Mouse (Mus musculus): Measurements from ENCODE around the gene Whrn. TPM values are rescaled to one million over a fixed set of nuclear protein-coding genes. Genes with fewer than 3 reads are reported as not detected.

Whrn gene
- polyA plus RNA-seq (2012; rRNA removed) = 22.5 and 26.1 TPM in 2 replicates

- Histone ChIP-seq H3K27ac (ENCODE audit: control insufficient read depth, insufficient read depth, low read depth, low read length) (peak within 1 kb of the TSS; percentile 84), H3K4me3 (ENCODE audit: control insufficient read depth, low read depth, low read length) (peak within 1 kb of the TSS; percentile 99), H3K27me3 (ENCODE audit: control insufficient read depth, insufficient read depth, low read length) (no peaks in the 10 kb centered on the region), H3K4me1 (ENCODE audit: control insufficient read depth, insufficient read depth, low read length) (peaks cover 14% of the 10 kb centered on the region), H3K36me3 (ENCODE audit: control insufficient read depth, insufficient read depth, low read length) (no peaks in the 10 kb centered on the region)
- TF ChIP-seq POLR2A (IDR thresholded peaks at IDR 0.05; ENCODE audit: control insufficient read depth, low read depth, low read length) (peak; percentile 66), CTCF (IDR thresholded peaks at IDR 0.05; ENCODE audit: control insufficient read depth, insufficient read depth, insufficient replicate concordance, low read depth, low read length) (no peak)
These were observed at the start of gene Whrn for GRCm38 (mm10) chr4:63495915-63496278. Gene Whrn, minus strand, starts transcription at chr4:63495991.

GRCm38 (mm10) chr4:63545231-63545958, 49.6 kb upstream of the Whrn start:
- peaks cover 9% of the 10 kb centered on the region for H3K4me1 ChIP-seq (ENCODE audit: control insufficient read depth, insufficient read depth, low read length)
- no peaks in the 10 kb centered on the region for H3K36me3 ChIP-seq (ENCODE audit: control insufficient read depth, insufficient read depth, low read length)
- no peaks in the 10 kb centered on the region for H3K27me3 ChIP-seq (ENCODE audit: control insufficient read depth, insufficient read depth, low read length)
- peak overlapping the region; percentile 98 for H3K27ac ChIP-seq (ENCODE audit: control insufficient read depth, insufficient read depth, low read depth, low read length)
- peak overlapping the region; percentile 99 for H3K4me3 ChIP-seq (ENCODE audit: control insufficient read depth, low read depth, low read length)
- TF ChIP-seq CTCF (IDR thresholded peaks at IDR 0.05; ENCODE audit: control insufficient read depth, insufficient read depth, insufficient replicate concordance, low read depth, low read length) (no peak), POLR2A (IDR thresholded peaks at IDR 0.05; ENCODE audit: control insufficient read depth, low read depth, low read length) (no peak)

DNA sequence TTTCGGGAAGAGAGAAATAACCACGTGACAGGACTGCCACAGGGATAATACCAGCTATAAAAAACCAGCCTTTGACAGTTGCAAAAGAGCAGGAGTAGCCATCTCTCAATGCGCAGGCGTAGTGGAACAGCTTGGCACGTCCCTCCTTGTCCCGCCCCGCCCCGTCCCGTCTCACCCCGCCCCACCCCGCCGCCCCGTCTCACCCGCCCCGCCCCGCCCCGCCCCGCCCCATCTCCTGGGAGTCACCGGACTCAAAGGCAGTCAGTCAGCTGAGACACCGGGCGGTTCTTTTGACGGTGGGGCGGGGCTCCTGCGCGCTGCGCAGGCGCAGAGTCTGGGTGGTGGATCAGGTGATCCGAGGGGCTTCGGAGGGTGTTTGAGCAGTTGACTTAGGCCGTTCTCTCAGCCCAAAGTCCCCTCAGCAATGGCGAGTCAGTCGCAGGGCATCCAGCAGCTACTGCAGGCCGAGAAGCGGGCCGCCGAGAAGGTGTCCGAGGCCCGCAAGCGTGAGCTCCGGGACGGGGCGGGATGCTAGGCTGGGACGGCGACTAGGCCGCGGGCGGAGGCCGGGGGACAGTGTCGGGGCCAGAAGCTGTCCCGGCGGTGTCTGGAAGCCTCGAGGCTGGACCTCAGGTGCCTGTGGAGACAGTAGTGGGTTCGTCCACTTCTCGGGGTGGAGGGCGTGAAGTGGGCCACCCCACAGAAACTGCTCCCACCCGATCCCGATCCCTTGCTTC, 48.9 kb upstream of the Whrn start, which contains the start of gene Atp6v1g1:
Gene Atp6v1g1, plus strand, starts transcription at position 279 of the 737 bp plus-strand sequence.
- H3K4me3 ChIP-seq (ENCODE audit: control insufficient read depth, low read depth, low read length) = peak within 1 kb of the TSS; percentile 99
- no peaks in the 10 kb centered on the region for H3K27me3 ChIP-seq (ENCODE audit: control insufficient read depth, insufficient read depth, low read length)
- no peak for TF ChIP-seq CTCF (IDR thresholded peaks at IDR 0.05; ENCODE audit: control insufficient read depth, insufficient read depth, insufficient replicate concordance, low read depth, low read length)
- peak; percentile 80 for TF ChIP-seq POLR2A (IDR thresholded peaks at IDR 0.05; ENCODE audit: control insufficient read depth, low read depth, low read length)
- peaks cover 9% of the 10 kb centered on the region for H3K4me1 ChIP-seq (ENCODE audit: control insufficient read depth, insufficient read depth, low read length)
- peak within 1 kb of the TSS; percentile 98 for H3K27ac ChIP-seq (ENCODE audit: control insufficient read depth, insufficient read depth, low read depth, low read length)
- H3K36me3 ChIP-seq (ENCODE audit: control insufficient read depth, insufficient read depth, low read length) = no peaks in the 10 kb centered on the region

DNA sequence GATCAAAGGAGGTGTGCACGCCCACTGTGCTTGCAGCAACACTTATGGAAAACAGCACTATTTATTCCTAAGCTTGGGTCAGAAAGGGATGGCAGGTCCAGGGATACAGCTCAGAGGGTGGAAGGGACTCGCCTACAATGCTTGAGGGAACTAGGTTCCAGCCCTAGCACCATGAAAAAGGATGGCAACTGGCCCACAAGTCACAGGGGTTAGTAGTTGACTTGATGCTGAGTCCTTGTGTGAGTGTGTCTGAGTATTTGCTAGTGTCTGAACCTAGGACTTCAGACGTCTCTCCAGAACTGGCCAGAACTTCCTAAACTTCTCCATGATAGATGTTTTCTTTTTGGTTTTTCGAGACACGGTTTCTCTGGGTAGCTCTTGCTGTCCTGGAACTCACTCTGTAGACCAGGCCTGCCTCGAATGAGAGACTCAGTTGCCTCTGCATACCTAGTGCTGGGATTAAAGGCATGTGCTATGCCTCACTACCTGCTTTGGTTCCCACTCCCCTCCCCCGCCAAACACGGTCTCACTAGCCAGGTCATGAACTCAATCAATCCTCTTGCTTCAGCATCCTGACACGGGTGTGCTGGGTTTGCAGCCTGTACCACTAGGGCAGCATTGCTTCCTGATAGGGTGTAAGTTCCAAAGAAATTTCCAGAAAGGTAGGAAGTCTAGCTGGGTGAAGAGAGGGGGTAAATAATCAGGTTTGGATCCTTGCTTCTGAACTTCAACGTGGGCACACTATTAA, 48.1 kb upstream of the Whrn start:
- TF ChIP-seq POLR2A (IDR thresholded peaks at IDR 0.05; ENCODE audit: control insufficient read depth, low read depth, low read length) (no peak), CTCF (IDR thresholded peaks at IDR 0.05; ENCODE audit: control insufficient read depth, insufficient read depth, insufficient replicate concordance, low read depth, low read length) (no peak)
- peaks cover 9% of the 10 kb centered on the region for H3K4me1 ChIP-seq (ENCODE audit: control insufficient read depth, insufficient read depth, low read length)
- H3K36me3 ChIP-seq (ENCODE audit: control insufficient read depth, insufficient read depth, low read length) = no peaks in the 10 kb centered on the region
- H3K4me3 ChIP-seq (ENCODE audit: control insufficient read depth, low read depth, low read length) = peak overlapping the region; percentile 73
- H3K27ac ChIP-seq (ENCODE audit: control insufficient read depth, insufficient read depth, low read depth, low read length) = peak overlapping the region; percentile 82
- no peaks in the 10 kb centered on the region for H3K27me3 ChIP-seq (ENCODE audit: control insufficient read depth, insufficient read depth, low read length)

DNA sequence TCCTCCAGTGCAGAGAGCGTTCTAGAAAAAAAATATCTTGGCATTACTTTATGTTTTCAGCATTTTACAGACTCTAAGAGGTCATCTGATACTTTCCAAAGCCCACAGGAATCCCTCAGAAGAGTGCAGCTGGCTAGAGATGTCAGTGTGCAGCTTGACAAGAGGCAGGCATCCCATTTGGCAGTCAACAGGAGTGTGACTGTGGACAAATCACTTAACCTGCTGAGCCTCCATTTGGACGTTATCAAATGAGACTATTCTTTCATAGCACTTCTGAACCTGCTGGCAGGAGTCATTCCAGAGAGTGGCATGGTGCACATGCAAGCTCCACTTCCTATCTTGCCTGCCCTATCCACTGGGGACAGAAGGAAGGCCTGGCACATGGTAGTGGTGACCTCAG, 46.4 kb upstream of the Whrn start:
- Histone ChIP-seq H3K27ac (ENCODE audit: control insufficient read depth, insufficient read depth, low read depth, low read length) (no peak overlapping the region), H3K27me3 (ENCODE audit: control insufficient read depth, insufficient read depth, low read length) (no peaks in the 10 kb centered on the region), H3K36me3 (ENCODE audit: control insufficient read depth, insufficient read depth, low read length) (no peaks in the 10 kb centered on the region), H3K4me3 (ENCODE audit: control insufficient read depth, low read depth, low read length) (no peak overlapping the region), H3K4me1 (ENCODE audit: control insufficient read depth, insufficient read depth, low read length) (peaks cover 9% of the 10 kb centered on the region)
- TF ChIP-seq CTCF (IDR thresholded peaks at IDR 0.05; ENCODE audit: control insufficient read depth, insufficient read depth, insufficient replicate concordance, low read depth, low read length) (no peak), POLR2A (IDR thresholded peaks at IDR 0.05; ENCODE audit: control insufficient read depth, low read depth, low read length) (no peak)

GRCm38 (mm10) chr4:63537602-63538001, 41.8 kb upstream of the Whrn start:
- H3K36me3 ChIP-seq (ENCODE audit: control insufficient read depth, insufficient read depth, low read length) = no peaks in the 10 kb centered on the region
- H3K4me1 ChIP-seq (ENCODE audit: control insufficient read depth, insufficient read depth, low read length) = no peaks in the 10 kb centered on the region
- H3K27ac ChIP-seq (ENCODE audit: control insufficient read depth, insufficient read depth, low read depth, low read length) = no peak overlapping the region
- H3K4me3 ChIP-seq (ENCODE audit: control insufficient read depth, low read depth, low read length) = no peak overlapping the region
- TF ChIP-seq CTCF (IDR thresholded peaks at IDR 0.05; ENCODE audit: control insufficient read depth, insufficient read depth, insufficient replicate concordance, low read depth, low read length) (no peak), POLR2A (IDR thresholded peaks at IDR 0.05; ENCODE audit: control insufficient read depth, low read depth, low read length) (no peak)
- no peaks in the 10 kb centered on the region for H3K27me3 ChIP-seq (ENCODE audit: control insufficient read depth, insufficient read depth, low read length)

DNA sequence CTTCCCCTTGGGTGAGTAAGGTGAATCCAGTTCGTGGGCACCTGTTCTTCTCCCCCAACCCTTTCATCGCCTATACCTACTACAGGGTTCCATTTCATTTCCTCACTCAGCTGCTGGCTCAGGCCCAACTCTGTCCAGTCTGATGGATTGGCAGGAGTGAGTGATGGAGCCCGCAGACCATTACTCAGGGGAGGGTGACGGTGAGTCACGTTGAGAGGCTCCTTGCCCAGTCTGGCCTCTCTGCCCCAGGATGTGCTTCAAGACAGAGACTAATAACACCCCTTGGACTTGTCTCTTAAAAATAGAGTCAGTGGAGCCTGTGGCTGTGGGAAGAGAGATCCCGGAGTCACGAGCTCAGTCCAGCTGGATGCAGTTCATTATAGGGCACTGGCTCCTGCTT, 34.6 kb upstream of the Whrn start:
- Histone ChIP-seq H3K4me1 (ENCODE audit: control insufficient read depth, insufficient read depth, low read length) (no peaks in the 10 kb centered on the region), H3K27ac (ENCODE audit: control insufficient read depth, insufficient read depth, low read depth, low read length) (no peak overlapping the region), H3K4me3 (ENCODE audit: control insufficient read depth, low read depth, low read length) (no peak overlapping the region), H3K27me3 (ENCODE audit: control insufficient read depth, insufficient read depth, low read length) (no peaks in the 10 kb centered on the region), H3K36me3 (ENCODE audit: control insufficient read depth, insufficient read depth, low read length) (no peaks in the 10 kb centered on the region)
- TF ChIP-seq CTCF (IDR thresholded peaks at IDR 0.05; ENCODE audit: control insufficient read depth, insufficient read depth, insufficient replicate concordance, low read depth, low read length) (no peak), POLR2A (IDR thresholded peaks at IDR 0.05; ENCODE audit: control insufficient read depth, low read depth, low read length) (no peak)
